Mouse (Mus musculus) lung, adult 2 months (tissue): ENCODE results near the gene Cry2.

Source experiments
- CTCF ChIP-seq: fragments of 200-500 bp; IDR thresholded peaks from 2 replicates; pipeline ENCODE4 v1.5.1; 2011; ENCODE audit warnings: mild to moderate bottlenecking, low read length, control low read depth; ENCODE audit not compliant: insufficient read depth
- POLR2A ChIP-seq: fragments of 200-500 bp; IDR thresholded peaks from 2 replicates; pipeline ENCODE4 v1.6.1; 2011; ENCODE audit warnings: low read depth, mild to moderate bottlenecking, control low read depth, low read length, borderline replicate concordance; ENCODE audit errors: extremely low read depth

GRCm38 (mm10) chr2:92379783-92380494 is 53.9 kb downstream of the Cry2 start:
- TF ChIP-seq CTCF: no peak
- TF ChIP-seq POLR2A: no peak
